Mouse (Mus musculus) ES-E14 (cell line): Measurements from ENCODE around the gene Gramd2. TPM values are rescaled to one million over a fixed set of nuclear protein-coding genes. Genes with fewer than 3 reads are reported as not detected.

Source experiments
- DNase-seq: peaks from one replicate; pipeline ENCODE4 v3.0.0-alpha.2; 2013; ENCODE audit warnings: low read depth, low spot score
- H3K27ac ChIP-seq: 2 replicates; pipeline ENCODE4 v1.5.1; 2012; ENCODE audit warnings: low read depth, mild to moderate bottlenecking, low read length, moderate library complexity, mixed read lengths; ENCODE audit not compliant: poor library complexity, insufficient read depth, severe bottlenecking
- H3K36me3 ChIP-seq: 2 replicates; pipeline ENCODE4 v1.6.1; 2012; ENCODE audit warnings: mild to moderate bottlenecking, low read length, moderate library complexity, mixed read lengths; ENCODE audit not compliant: control insufficient read depth, poor library complexity, insufficient read depth, severe bottlenecking
- H3K4me1 ChIP-seq, 2 experiments: fragments of 150-350 bp in 1 of 2; sonication (generic) in 1 of 2; 2 replicates each; pipeline ENCODE4 v1.6.1; 2012; ENCODE audit warnings: low read length in 2 of 2, mild to moderate bottlenecking in 1 of 2, mixed read lengths in 1 of 2; ENCODE audit not compliant: control insufficient read depth in 2 of 2, insufficient read depth in 2 of 2, poor library complexity in 1 of 2
- H3K4me3 ChIP-seq, 2 experiments: fragments of 150-350 bp in 1 of 2; sonication (generic) in 1 of 2; 2 replicates each; pipeline ENCODE4 v1.5.1; 2012; ENCODE audit warnings: low read length in 2 of 2, low read depth in 1 of 2, mild to moderate bottlenecking in 1 of 2, mixed read lengths in 1 of 2; ENCODE audit not compliant: insufficient read depth in 1 of 2, poor library complexity in 1 of 2, severe bottlenecking in 1 of 2
- H3K9ac ChIP-seq: 2 replicates; pipeline ENCODE4 v1.6.1; 2012; ENCODE audit warnings: low read depth, mild to moderate bottlenecking, low read length, mixed read lengths; ENCODE audit not compliant: poor library complexity, insufficient read depth, severe bottlenecking
- H3K9me3 ChIP-seq: fragments of 150-350 bp; sonication (generic); 2 replicates; pipeline ENCODE4 v1.6.1; 2012; ENCODE audit warnings: low read depth, mild to moderate bottlenecking, low read length; ENCODE audit not compliant: control insufficient read depth, insufficient read depth
- CHD2 ChIP-seq: IDR thresholded peaks from 2 replicates; pipeline ENCODE4 v1.6.1; 2014; ENCODE audit warnings: mild to moderate bottlenecking, low read depth, low read length, inconsistent platforms
- HCFC1 ChIP-seq: IDR thresholded peaks from 2 replicates; pipeline ENCODE4 v1.6.1; 2012; ENCODE audit warnings: low read length, inconsistent platforms, borderline replicate concordance; ENCODE audit not compliant: insufficient read depth
- MAFK ChIP-seq: IDR thresholded peaks from 2 replicates; pipeline ENCODE4 v1.6.1; 2014; ENCODE audit warnings: mild to moderate bottlenecking, low read depth, low read length, inconsistent platforms; ENCODE audit not compliant: insufficient read depth
- ZC3H11A ChIP-seq: IDR thresholded peaks from 2 replicates; pipeline ENCODE4 v1.6.1; 2012; ENCODE audit warnings: low read depth, mild to moderate bottlenecking, inconsistent platforms, low read length, borderline replicate concordance
- ZNF384 ChIP-seq: IDR thresholded peaks from 2 replicates; pipeline ENCODE4 v1.6.1; 2012; ENCODE audit warnings: low read depth, low read length, inconsistent platforms
- in situ Hi-C, 2 experiments: fragments of 600-800 bp; cut with MboI; formaldehyde crosslinking; loops; one replicate each; pipeline ENCODE4 v1.15.1; 2025; ENCODE audit warnings: low sequenced_read_pairs in 2 of 2, inconsistent platforms in 1 of 2; ENCODE audit not compliant: unreplicated experiment in 2 of 2
- total RNA-seq: library from RNA; depleted of rRNA; stranded (reverse); fragments of 300-350 nt; gene quantifications from 2 replicates; pipeline ENCODE4 v1.2.3, GENCODE M21; 2012

The Gramd2 gene
- total RNA-seq, 1 experiment, result 3.5 TPM

DNA sequence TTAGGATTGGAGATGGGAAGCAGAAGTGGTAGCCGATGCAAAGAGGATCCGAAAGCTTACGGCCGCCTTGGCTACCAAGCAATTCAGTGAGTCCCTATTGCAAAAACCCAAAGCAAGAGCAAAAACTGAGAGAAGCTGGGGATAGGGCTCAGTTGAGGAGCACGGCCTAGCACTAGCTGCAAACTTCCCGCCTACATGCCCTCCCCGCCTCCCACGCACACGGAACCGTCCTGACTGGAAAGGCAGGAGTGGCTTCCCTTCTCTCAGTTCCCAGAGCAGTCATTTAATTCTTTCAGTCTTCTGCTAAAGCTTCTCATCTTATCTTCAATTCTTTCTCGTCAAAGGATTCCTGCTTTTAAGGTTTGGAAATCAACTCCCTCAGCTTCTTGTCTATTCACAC is 69.0 kb downstream of the Gramd2 start:
- in situ Hi-C loops, result no loop called here
- DNase-seq, result no peak
- peak overlapping the region in 1 of 2 experiments; percentile 97; a peak in 2 of 4 replicates for H3K4me3 ChIP-seq
- peaks cover 2 to 4% of the 10 kb centered on the region in 2 experiments; a peak in 2 of 4 replicates for H3K4me1 ChIP-seq
- no peaks in the 10 kb centered on the region for H3K36me3 ChIP-seq
- peak overlapping the region; percentile 1; the same call in 1 of the 2 replicates for H3K27ac ChIP-seq
- no peak overlapping the region; the same call in 1 of the 2 replicates for H3K9ac ChIP-seq
- TF ChIP-seq CHD2, result no peak
- TF ChIP-seq ZNF384, result no peak
- TF ChIP-seq MAFK, result no peak
- no peak for TF ChIP-seq HCFC1
- no peak for TF ChIP-seq ZC3H11A
- no peaks in the 10 kb centered on the region for H3K9me3 ChIP-seq

DNA sequence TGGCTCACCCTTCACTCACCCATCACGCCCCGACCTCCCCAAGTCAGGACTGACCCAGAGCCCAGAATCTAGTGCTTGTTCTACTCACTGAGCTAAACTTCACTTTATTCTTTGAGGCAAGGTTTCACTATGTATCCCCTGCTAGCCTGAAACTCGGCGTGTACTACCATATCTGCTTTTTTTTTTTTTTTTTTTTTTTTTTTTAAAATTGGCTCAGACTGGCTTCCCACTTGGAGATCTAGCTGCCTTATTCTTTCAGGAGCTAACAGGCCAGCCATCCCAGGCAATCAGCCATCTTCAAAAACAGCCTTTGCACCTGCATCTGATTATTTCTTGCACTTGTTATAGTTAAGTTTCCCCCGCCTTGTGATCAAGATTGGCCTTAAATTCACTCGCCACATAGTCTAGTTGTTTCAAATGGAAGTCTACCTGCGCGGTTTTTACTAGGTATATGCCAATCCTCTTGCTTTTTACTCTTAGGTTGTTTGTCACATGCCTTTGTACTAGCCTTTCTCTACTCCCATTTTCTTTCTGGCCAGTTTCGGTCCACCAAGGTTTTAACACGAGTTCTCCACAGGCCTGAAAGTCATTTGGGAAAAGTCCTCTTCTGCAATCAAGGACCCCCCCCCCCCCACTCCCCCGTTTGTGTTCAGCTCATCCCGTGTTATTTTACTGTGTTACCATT is 69.8 kb downstream of the Gramd2 start:
- no peak for TF ChIP-seq CHD2
- peak; percentile 62; the same call in 1 of the 2 replicates for TF ChIP-seq ZNF384
- H3K27ac ChIP-seq, result peak overlapping the region; percentile 90; the same call in 1 of the 2 replicates
- in situ Hi-C loops, result no loop called here

DNA sequence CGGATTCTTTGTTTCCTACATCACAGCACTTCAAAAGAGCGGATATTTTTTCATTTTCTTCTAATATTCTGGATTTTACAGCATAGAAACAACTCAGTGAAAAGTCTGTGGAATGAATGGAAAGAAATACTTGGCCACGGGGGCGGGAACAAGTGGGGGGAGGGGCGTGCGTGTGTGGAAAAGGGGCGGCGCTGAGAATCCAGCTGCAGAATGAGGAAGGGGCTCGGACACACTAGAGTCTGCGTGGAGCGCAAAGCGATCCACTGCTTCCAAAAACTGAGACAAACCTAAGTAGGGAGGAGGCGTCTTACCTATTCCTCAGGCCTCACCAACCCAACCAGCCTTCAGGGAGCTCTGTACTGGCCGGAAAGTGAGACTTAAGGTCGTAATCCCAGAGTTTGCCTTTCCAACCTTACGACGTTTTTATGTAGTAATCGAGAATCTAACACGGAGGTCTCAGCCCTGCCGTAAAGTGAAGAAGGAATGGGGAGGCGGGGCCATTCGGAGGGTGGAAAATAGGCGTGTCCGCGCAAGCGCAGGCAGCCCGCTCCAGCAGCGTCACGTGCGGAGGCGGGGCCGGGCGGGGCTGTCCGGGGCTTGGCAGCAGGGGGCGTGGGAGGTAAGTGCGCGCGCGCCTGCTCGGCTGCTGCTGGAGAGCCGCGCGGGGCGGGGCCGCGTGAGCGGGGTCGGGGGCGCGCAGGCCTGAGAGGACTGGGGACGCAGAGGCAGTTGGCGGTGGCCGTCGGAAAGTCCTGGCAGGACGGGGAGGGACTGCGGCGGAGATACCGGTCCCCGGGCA is 70.5 kb downstream of the Gramd2 start, which contains the start of the genes Senp8 and Myo9a:
TSS of gene Senp8 (minus strand) at position 444 of the 799 bp plus-strand sequence.
TSS of gene Myo9a (plus strand) at position 630 of the 799 bp plus-strand sequence.
- Histone ChIP-seq H3K4me3 (peak within 1 kb of the TSS; percentile 93 to 97), H3K36me3 (no peaks in the 10 kb centered on the region), H3K9ac (peak within 1 kb of the TSS; percentile 91), H3K27ac (peak within 1 kb of the TSS; percentile 90), H3K9me3 (no peaks in the 10 kb centered on the region), H3K4me1 (peaks cover 2 to 4% of the 10 kb centered on the region in 2 experiments; a peak in 2 of 4 replicates)
- peak; percentile 97 for DNase-seq
- in situ Hi-C loops, result no loop called here
- TF ChIP-seq HCFC1 (no peak), CHD2 (no peak), MAFK (no peak), ZC3H11A (no peak), ZNF384 (no peak)

More for the DNA sequence above, 69.8 kb downstream of the Gramd2 start:
- Histone ChIP-seq H3K4me3 (peak overlapping the region; percentile 93 to 97), H3K36me3 (no peaks in the 10 kb centered on the region), H3K9ac (peak overlapping the region; percentile 91), H3K9me3 (no peaks in the 10 kb centered on the region), H3K4me1 (peaks cover 2 to 4% of the 10 kb centered on the region in 2 experiments; a peak in 2 of 4 replicates)
- DNase-seq, result no peak

DNA sequence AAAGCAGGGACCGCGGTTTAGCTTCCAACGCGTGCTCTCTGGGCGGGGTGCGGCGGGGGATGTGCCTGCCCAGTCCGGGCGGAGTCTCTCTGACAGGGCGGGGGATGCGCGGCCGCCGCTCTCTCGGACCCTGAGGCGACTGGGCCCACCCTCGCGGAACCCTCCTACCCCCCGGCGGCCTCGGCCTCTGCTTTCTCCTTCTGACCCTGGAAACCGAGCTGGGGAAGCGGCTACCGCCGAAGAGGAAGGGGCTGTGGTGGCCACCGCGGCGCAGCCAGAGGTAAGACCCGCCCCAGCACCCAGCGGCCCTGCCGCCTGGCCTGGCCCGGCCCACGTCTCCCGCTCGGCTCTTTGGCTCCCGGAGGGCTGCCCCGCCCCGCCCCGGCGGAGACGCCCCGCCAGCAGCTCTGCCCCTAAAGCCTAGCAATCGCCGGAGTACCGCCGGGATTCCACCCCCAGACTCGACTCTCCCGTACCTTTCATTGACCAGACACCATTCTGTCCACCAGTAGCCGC is 71.2 kb downstream of the Gramd2 start:
- no peaks in the 10 kb centered on the region for H3K9me3 ChIP-seq
- TF ChIP-seq HCFC1 (no peak), MAFK (no peak), CHD2 (no peak), ZNF384 (no peak), ZC3H11A (no peak)
- in situ Hi-C loops, result no loop called here
- peak overlapping the region; percentile 91 for H3K9ac ChIP-seq
- no peaks in the 10 kb centered on the region for H3K36me3 ChIP-seq
- H3K27ac ChIP-seq, result peak overlapping the region; percentile 79
- H3K4me1 ChIP-seq, result peaks cover 2 to 4% of the 10 kb centered on the region in 2 experiments; a peak in 2 of 4 replicates
- peak; percentile 62 for DNase-seq
- peak overlapping the region; percentile 90 to 92 for H3K4me3 ChIP-seq
